ENCODE assay signal across 14 mouse cellular contexts in the genomic region with DNA sequence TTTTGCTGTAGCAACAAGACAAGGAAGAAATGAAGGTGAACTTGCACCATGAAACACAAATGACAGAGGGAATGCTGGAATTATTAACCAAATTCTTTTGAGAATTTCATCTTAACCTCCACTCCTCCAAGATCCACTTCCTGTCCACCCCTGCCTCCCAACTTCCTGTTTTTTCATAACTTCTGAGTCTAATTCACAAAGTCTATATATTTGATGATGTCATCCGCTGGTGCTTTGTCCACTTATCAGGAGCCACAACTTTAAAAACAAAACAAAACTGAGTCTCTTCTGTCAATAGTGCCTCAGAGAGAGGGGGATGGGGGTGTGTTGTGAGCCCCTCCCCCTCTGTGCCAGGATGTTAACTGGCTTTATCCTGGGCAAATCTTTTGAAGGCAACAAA.
"Had no signal": no experiment of that assay in that cellular context is flagged by ENCODE, and none has a peak within 500 bp of the region (broad histone marks: within the 10 kb centered on the region; RNA-seq: fewer than 3 reads in every experiment).

No protein-coding gene starts in this region.

- H3K9me3 ChIP-seq: limb, embryonic 12.5 days; liver, embryonic 13.5 days; lung, embryonic 15.5 days; midbrain, embryonic 13.5 days had no signal

- ATAC-seq: liver, postnatal 0 days; midbrain, embryonic 13.5 days had no signal

- H3K4me1 ChIP-seq: limb, embryonic 12.5 days; lung, embryonic 15.5 days had no signal

- H3K9ac ChIP-seq: limb, embryonic 12.5 days; liver, embryonic 13.5 days; liver, postnatal 0 days; lung, embryonic 15.5 days; midbrain, embryonic 13.5 days had no signal

- H3K4me2 ChIP-seq: limb, embryonic 12.5 days; liver, embryonic 13.5 days; lung, embryonic 15.5 days; midbrain, embryonic 13.5 days had no signal

- DNase-seq: kidney, adult 8-10 months; kidney, postnatal 25 days; liver; liver, embryonic 13.5 days; liver, postnatal 0 days; lung, postnatal 14 days; thymus, adult 18-20 months; thymus, postnatal 14 days had no signal

- H3K27ac ChIP-seq: layer of hippocampus, adult 2 months; limb, embryonic 12.5 days; liver, embryonic 13.5 days; lung, embryonic 15.5 days; macrophage; midbrain, embryonic 13.5 days; stomach, postnatal 0 days had no signal

- H3K4me3 ChIP-seq: layer of hippocampus, adult 2 months; limb, embryonic 12.5 days; liver, embryonic 13.5 days; lung, embryonic 15.5 days; midbrain, embryonic 13.5 days had no signal

- H3K27me3 ChIP-seq: limb, embryonic 12.5 days; liver, embryonic 13.5 days; lung, embryonic 15.5 days; midbrain, embryonic 13.5 days had no signal
